In genomic region chr9:72196626-72197330, GRCm38 (mm10) we compare ENCODE assay signal across 10 mouse cellular contexts.
DNase-seq lines count a peak whose midpoint lies in the region; ATAC-seq and TF ChIP-seq lines count a peak whose summit lies in the region.
"Had no signal": no experiment of that assay in that cellular context is flagged by ENCODE, and none has a peak within 500 bp of the region (broad histone marks: within the 10 kb centered on the region; RNA-seq: fewer than 3 reads in every experiment).

No protein-coding gene starts in this region.

- H3K4me2 ChIP-seq in lung, postnatal 0 days (replicated peaks; ENCODE audit: low read depth, low read length), result no peak overlapping the region
- H3K4me2 ChIP-seq: liver, embryonic 11.5 days had no signal

- TF ChIP-seq CTCF in cerebellum, adult 2 months (IDR thresholded peaks at IDR 0.05; ENCODE audit: borderline replicate concordance, insufficient read depth, low read depth, low read length), result no peak
- TF ChIP-seq CTCF in lung, postnatal 0 days (IDR thresholded peaks at IDR 0.05), result no peak

- WGBS in cerebellum, adult 2 months, result 40% methylated on average over 10 of the region's 10 CpGs
- WGBS in lung, postnatal 0 days, result 67% methylated on average over 10 of the region's 10 CpGs

- no peaks in the 10 kb centered on the region for H3K36me3 ChIP-seq in lung, postnatal 0 days (ENCODE audit: insufficient read depth, low read length)

- TF ChIP-seq EP300 in lung, postnatal 0 days (IDR thresholded peaks at IDR 0.05), result no peak

- H3K27me3 ChIP-seq in cerebellum, adult 2 months (ENCODE audit: control insufficient read depth, insufficient read depth, low read length), result no peaks in the 10 kb centered on the region
- no peaks in the 10 kb centered on the region for H3K27me3 ChIP-seq in lung, postnatal 0 days (replicated peaks; ENCODE audit: insufficient read depth, low read length)

- ATAC-seq in lung, postnatal 0 days, result peak; percentile 46; the same call in 1 of the 2 replicates
- ATAC-seq: CD4-positive, CD25-positive, alpha-beta regulatory T cell, adult 4 months had no signal

- H3K9me3 ChIP-seq in lung, postnatal 0 days (ENCODE audit: low read length), result no peaks in the 10 kb centered on the region

- peak; percentile 69 to 79 for DNase-seq in cerebellum, postnatal 10 days
- no peak for DNase-seq in cerebellum, adult 2 months
- DNase-seq in lung, postnatal 0 days (ENCODE audit: low spot score), result peak; percentile 40
- DNase-seq in lung, postnatal 25 days (ENCODE audit: low spot score), result no peak
- DNase-seq in gastrocnemius, postnatal 4 days (ENCODE audit: low spot score in 2 of 2), result peak; percentile 18 to 39
- peak; percentile 38 for DNase-seq in lung, postnatal 10 days
- no peak for DNase-seq in spleen, postnatal 4 days (ENCODE audit: low spot score in 2 of 2)
- no peak for DNase-seq in cerebellum, adult 11 months

- TF ChIP-seq POLR2A in cerebellum, adult 2 months (IDR thresholded peaks at IDR 0.05; ENCODE audit: borderline replicate concordance, insufficient read depth, low read length), result no peak

- no peak overlapping the region for H3K27ac ChIP-seq in cerebellum, adult 2 months (ENCODE audit: insufficient read depth, low read length)
- H3K27ac ChIP-seq in lung, postnatal 0 days (ENCODE audit: low read length), result no peak overlapping the region

- H3K4me3 ChIP-seq in cerebellum, adult 2 months (replicated peaks; ENCODE audit: insufficient read depth, low read depth, low read length), result no peak overlapping the region
- H3K4me3 ChIP-seq in lung, postnatal 0 days (ENCODE audit: low read depth, low read length), result no peak overlapping the region

- H3K9ac ChIP-seq in lung, postnatal 0 days (replicated peaks; ENCODE audit: low read depth), result no peak overlapping the region

- no peaks in the 10 kb centered on the region; the same call in 1 of the 2 replicates for H3K4me1 ChIP-seq in cerebellum, adult 2 months (ENCODE audit: control insufficient read depth, insufficient read depth, low read length)
- H3K4me1 ChIP-seq in lung, postnatal 0 days (ENCODE audit: insufficient read depth, low read depth, low read length), result no peaks in the 10 kb centered on the region; the same call in 1 of the 2 replicates

Comparison
In these comparisons a context has a peak if more than half of its experiments do, and no peak if none do; other contexts are left out.
1. DNase-seq: peak in cerebellum, postnatal 10 days (2 of 2), lung, postnatal 0 days (single experiment), gastrocnemius, postnatal 4 days (2 of 2) and lung, postnatal 10 days (single experiment); none in cerebellum, adult 2 months (0 of 2), lung, postnatal 25 days (single experiment), spleen, postnatal 4 days (0 of 2) and cerebellum, adult 11 months (single experiment).